8 mouse cellular contexts compared by ENCODE assay signal in the genomic region with DNA sequence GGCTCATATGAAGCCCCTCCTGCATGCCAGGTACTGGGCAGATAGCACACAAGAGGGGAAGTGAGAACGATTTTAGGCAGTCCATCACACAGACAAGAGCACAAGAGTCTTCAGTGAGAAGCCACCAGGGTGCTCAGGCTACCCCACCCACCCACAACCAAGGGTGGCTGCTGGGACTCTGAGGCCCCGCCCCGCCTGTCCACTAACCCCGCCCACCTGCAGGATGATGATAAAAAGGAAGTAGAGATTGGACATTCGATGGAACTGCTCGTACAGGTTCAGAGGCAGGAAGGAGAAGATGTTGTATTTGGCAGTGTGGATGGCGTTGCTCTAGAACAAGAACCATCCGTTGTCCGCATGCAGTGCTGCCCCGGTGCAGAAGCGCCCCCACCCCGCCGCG. TPM values are rescaled to one million over a fixed set of nuclear protein-coding genes. Genes with fewer than 3 reads are reported as not detected.
DNase-seq lines count a peak whose midpoint lies in the region; ATAC-seq and TF ChIP-seq lines count a peak whose summit lies in the region.

No protein-coding gene starts in this region.

- H3K36me3 ChIP-seq in lung, embryonic 14.5 days (ENCODE audit: insufficient read depth): no peaks in the 10 kb centered on the region
- no peaks in the 10 kb centered on the region for H3K36me3 ChIP-seq in embryonic facial prominence, embryonic 14.5 days (ENCODE audit: control insufficient read depth, insufficient read depth, low read length)
- H3K36me3 ChIP-seq in liver, embryonic 14.5 days (replicated peaks; ENCODE audit: control insufficient read depth, insufficient read depth, low read depth): no peaks in the 10 kb centered on the region
- H3K36me3 ChIP-seq in splenic B cell, adult 2 months (ENCODE audit: control insufficient read depth, insufficient read depth, low read length, poor library complexity, severe bottlenecking): no peaks in the 10 kb centered on the region

- no peaks in the 10 kb centered on the region for H3K9me3 ChIP-seq in lung, embryonic 14.5 days (ENCODE audit: low read depth, low read length)
- H3K9me3 ChIP-seq in embryonic facial prominence, embryonic 14.5 days (ENCODE audit: control insufficient read depth, low read length): no peaks in the 10 kb centered on the region
- H3K9me3 ChIP-seq in liver, embryonic 14.5 days (ENCODE audit: control insufficient read depth, low read length): no peaks in the 10 kb centered on the region

- TF ChIP-seq EP300 in liver, embryonic 14.5 days (IDR thresholded peaks at IDR 0.05; ENCODE audit: low read depth): no peak

- no peak overlapping the region for H3K27ac ChIP-seq in lung, embryonic 14.5 days (ENCODE audit: low read depth)
- H3K27ac ChIP-seq in embryonic facial prominence, embryonic 14.5 days (replicated peaks; ENCODE audit: low read depth, low read length): no peak overlapping the region
- peak overlapping the region; percentile 58 for H3K27ac ChIP-seq in liver, embryonic 14.5 days

- no peak overlapping the region for H3K4me3 ChIP-seq in lung, embryonic 14.5 days (ENCODE audit: low read depth, low read length)
- 0 out of 2 replicates have a peak overlapping the region, but pooled peaks have one; percentile 6 for H3K4me3 ChIP-seq in embryonic facial prominence, embryonic 14.5 days (ENCODE audit: low read depth, low read length)
- peak overlapping the region; percentile 38 to 54 for H3K4me3 ChIP-seq in liver, embryonic 14.5 days (ENCODE audit: insufficient read depth in 1 of 2, low read depth in 2 of 2, low read length in 2 of 2)

- no peak for TF ChIP-seq CTCF in lung, embryonic 14.5 days (IDR thresholded peaks at IDR 0.05; ENCODE audit: low read depth)
- no peak for TF ChIP-seq CTCF in liver, embryonic 14.5 days (IDR thresholded peaks at IDR 0.05; ENCODE audit: low read depth)

- H3K27me3 ChIP-seq in lung, embryonic 14.5 days (ENCODE audit: insufficient read depth, low read length): peaks cover 15% of the 10 kb centered on the region; the same call in 1 of the 2 replicates
- peaks cover 34% of the 10 kb centered on the region for H3K27me3 ChIP-seq in embryonic facial prominence, embryonic 14.5 days (replicated peaks; ENCODE audit: control insufficient read depth, insufficient read depth, low read length)
- no peaks in the 10 kb centered on the region for H3K27me3 ChIP-seq in liver, embryonic 14.5 days (ENCODE audit: control insufficient read depth, insufficient read depth, low read length)
- H3K27me3 ChIP-seq in splenic B cell, adult 2 months (ENCODE audit: control insufficient read depth, insufficient read depth, low read length, poor library complexity, severe bottlenecking): no peaks in the 10 kb centered on the region

- no peak for DNase-seq in lung, embryonic 14.5 days
- DNase-seq in lung, postnatal 14 days: no peak
- DNase-seq in embryonic facial prominence, embryonic 14.5 days (ENCODE audit: low spot score): no peak
- DNase-seq in liver, embryonic 14.5 days (ENCODE audit: low read depth in 3 of 3, low spot score in 3 of 3): peak; percentile 63 to 73 (median 66)
- DNase-seq in splenic B cell, adult 2 months (ENCODE audit: low read depth, low spot score): peak; percentile 75
- DNase-seq in adrenal gland, adult (ENCODE audit: inconsistent age in 2 of 2, low spot score in 1 of 2): no peak
- no peak for DNase-seq in cerebellum, adult 11 months
- DNase-seq in urinary bladder, adult 2 months (ENCODE audit: low spot score): no peak

- peak overlapping the region; percentile 43 for H3K4me2 ChIP-seq in lung, embryonic 14.5 days
- peak overlapping the region; percentile 16; the same call in 1 of the 2 replicates for H3K4me2 ChIP-seq in embryonic facial prominence, embryonic 14.5 days (ENCODE audit: low read depth, low read length)
- peak overlapping the region; percentile 70 for H3K4me2 ChIP-seq in liver, embryonic 14.5 days (ENCODE audit: low read depth)

- no peak for ATAC-seq in lung, embryonic 14.5 days (ENCODE audit: insufficient read depth)
- no peak for ATAC-seq in embryonic facial prominence, embryonic 14.5 days (ENCODE audit: low read depth)
- ATAC-seq in liver, embryonic 14.5 days (ENCODE audit: insufficient read depth): peak; percentile 37

- peaks cover 4% of the 10 kb centered on the region; the same call in 1 of the 2 replicates for H3K4me1 ChIP-seq in lung, embryonic 14.5 days (ENCODE audit: insufficient read depth)
- H3K4me1 ChIP-seq in embryonic facial prominence, embryonic 14.5 days (ENCODE audit: control insufficient read depth, insufficient read depth, low read length): no peaks in the 10 kb centered on the region
- peaks cover 42 to 54% of the 10 kb centered on the region in 2 experiments for H3K4me1 ChIP-seq in liver, embryonic 14.5 days (replicated peaks; ENCODE audit: control insufficient read depth in 2 of 2, insufficient read depth in 2 of 2, low read length in 1 of 2)

- 7% methylated on average over 14 of the region's 14 CpGs for whole genome bisulfite sequencing in lung, embryonic 14.5 days
- WGBS in embryonic facial prominence, embryonic 14.5 days: 12% methylated on average over 14 of the region's 14 CpGs
- 4% methylated on average over 14 of the region's 14 CpGs for WGBS in liver, embryonic 14.5 days (ENCODE audit: insufficient replicate concordance)

- no peak overlapping the region for H3K9ac ChIP-seq in lung, embryonic 14.5 days
- no peak overlapping the region for H3K9ac ChIP-seq in embryonic facial prominence, embryonic 14.5 days (ENCODE audit: low read depth, low read length)
- H3K9ac ChIP-seq in liver, embryonic 14.5 days (replicated peaks): peak overlapping the region; percentile 23

RNA-seq across cellular contexts. Expression of gene Atp8b3, which starts 3.9 kb away (rescaled TPM):
- polyA plus RNA-seq in lung, embryonic 14.5 days (2014; fragmentation: Nextera tagmentation; extraction: Ambion mirVana): 0.09 and 0.14 TPM in 2 replicates
- polyA plus RNA-seq in embryonic facial prominence, embryonic 14.5 days (2014; fragmentation: Nextera tagmentation; extraction: Ambion mirVana): 0.13 and 0.24 TPM in 2 replicates
- polyA plus RNA-seq in liver, embryonic 14.5 days (2012; rRNA removed): 0.01 and 0.02 TPM in 2 replicates
- polyA plus RNA-seq in liver, embryonic 14.5 days (2014; fragmentation: Nextera tagmentation; extraction: Ambion mirVana): 0.05 TPM in 1 of 2 replicates, not detected in the other
- polyA plus RNA-seq in urinary bladder, adult 2 months (2012; rRNA removed): 0.03 TPM in 1 of 2 replicates, not detected in the other

RNA-seq across cellular contexts. Expression of gene Rexo1, which starts 26.3 kb away (rescaled TPM):
- polyA plus RNA-seq in lung, embryonic 14.5 days (2014; fragmentation: Nextera tagmentation; extraction: Ambion mirVana): 27.8 and 34.5 TPM in 2 replicates
- 22.6 and 26.2 TPM in 2 replicates for polyA plus RNA-seq in embryonic facial prominence, embryonic 14.5 days (2014; fragmentation: Nextera tagmentation; extraction: Ambion mirVana)
- 19.1 and 24.8 TPM in 2 replicates for polyA plus RNA-seq in liver, embryonic 14.5 days (2012; rRNA removed)
- 10.7 and 14.0 TPM in 2 replicates for polyA plus RNA-seq in liver, embryonic 14.5 days (2014; fragmentation: Nextera tagmentation; extraction: Ambion mirVana)
- polyA plus RNA-seq in urinary bladder, adult 2 months (2012; rRNA removed): 21.2 and 26.6 TPM in 2 replicates

RNA-seq across cellular contexts. Expression of gene Onecut3, which starts 40.4 kb away (rescaled TPM):
- polyA plus RNA-seq in lung, embryonic 14.5 days (2014; fragmentation: Nextera tagmentation; extraction: Ambion mirVana): not detected in 2 replicates
- not detected in 2 replicates for polyA plus RNA-seq in embryonic facial prominence, embryonic 14.5 days (2014; fragmentation: Nextera tagmentation; extraction: Ambion mirVana)
- 0.02 TPM in 2 replicates for polyA plus RNA-seq in liver, embryonic 14.5 days (2012; rRNA removed)
- not detected in 2 replicates for polyA plus RNA-seq in liver, embryonic 14.5 days (2014; fragmentation: Nextera tagmentation; extraction: Ambion mirVana)
- not detected in 2 replicates for polyA plus RNA-seq in urinary bladder, adult 2 months (2012; rRNA removed)

RNA-seq across cellular contexts. Expression of gene Klf16, which starts 42.0 kb away (rescaled TPM):
- polyA plus RNA-seq in lung, embryonic 14.5 days (2014; fragmentation: Nextera tagmentation; extraction: Ambion mirVana): 9.5 and 11.8 TPM in 2 replicates
- 9.7 and 9.9 TPM in 2 replicates for polyA plus RNA-seq in embryonic facial prominence, embryonic 14.5 days (2014; fragmentation: Nextera tagmentation; extraction: Ambion mirVana)
- polyA plus RNA-seq in liver, embryonic 14.5 days (2012; rRNA removed): 12.5 and 13.8 TPM in 2 replicates
- 10.6 and 12.3 TPM in 2 replicates for polyA plus RNA-seq in liver, embryonic 14.5 days (2014; fragmentation: Nextera tagmentation; extraction: Ambion mirVana)
- polyA plus RNA-seq in urinary bladder, adult 2 months (2012; rRNA removed): 11.5 and 11.8 TPM in 2 replicates

RNA-seq across cellular contexts. Expression of gene Abhd17a, which starts 55.1 kb away (rescaled TPM):
- 151 and 153 TPM in 2 replicates for polyA plus RNA-seq in lung, embryonic 14.5 days (2014; fragmentation: Nextera tagmentation; extraction: Ambion mirVana)
- polyA plus RNA-seq in embryonic facial prominence, embryonic 14.5 days (2014; fragmentation: Nextera tagmentation; extraction: Ambion mirVana): 115 and 124 TPM in 2 replicates
- 41.2 and 51.0 TPM in 2 replicates for polyA plus RNA-seq in liver, embryonic 14.5 days (2012; rRNA removed)
- polyA plus RNA-seq in liver, embryonic 14.5 days (2014; fragmentation: Nextera tagmentation; extraction: Ambion mirVana): 55.0 and 63.4 TPM in 2 replicates
- 66.0 and 67.1 TPM in 2 replicates for polyA plus RNA-seq in urinary bladder, adult 2 months (2012; rRNA removed)

Comparison
In these comparisons a context has a peak if more than half of its experiments do, and no peak if none do; other contexts are left out.
1. DNase-seq: peak in liver, embryonic 14.5 days (3 of 3) and splenic B cell, adult 2 months (single experiment); none in lung, embryonic 14.5 days (single experiment), lung, postnatal 14 days (single experiment), embryonic facial prominence, embryonic 14.5 days (single experiment), adrenal gland, adult (0 of 2), cerebellum, adult 11 months (single experiment) and urinary bladder, adult 2 months (single experiment).
2. H3K4me2 ChIP-seq: peak in every context shown above with its lines; median percentile 70 in liver, embryonic 14.5 days; 43 in lung, embryonic 14.5 days; 16 in embryonic facial prominence, embryonic 14.5 days.